Mouse (Mus musculus) limb, embryonic 13.5 days (tissue): Measurements from ENCODE around the gene Stn1. TPM values are rescaled to one million over a fixed set of nuclear protein-coding genes. Genes with fewer than 3 reads are reported as not detected.

Source experiments
- ATAC-seq: fragments of 200-750 bp; cut with Nextera tagmentation; 2 replicates; pipeline ENCODE4 v1.8.0; 2017; ENCODE audit warnings: low read depth, moderate number of reproducible peaks, moderate TSS enrichment; ENCODE audit not compliant: low FRiP score
- H3K27ac ChIP-seq: fragments of 300-500 bp; sonication (generic); 2 replicates; pipeline ENCODE4 v1.5.1; 2015; ENCODE audit warnings: inconsistent platforms, mild to moderate bottlenecking, moderate library complexity
- H3K27me3 ChIP-seq: fragments of 300-500 bp; sonication (generic); 2 replicates; pipeline ENCODE4 v1.6.1; 2015; ENCODE audit warnings: mild to moderate bottlenecking, inconsistent platforms
- H3K36me3 ChIP-seq: fragments of 300-500 bp; sonication (generic); 2 replicates; pipeline ENCODE4 v1.6.1; 2015; ENCODE audit warnings: inconsistent platforms, mild to moderate bottlenecking, moderate library complexity
- H3K4me1 ChIP-seq: fragments of 300-500 bp; sonication (generic); 2 replicates; pipeline ENCODE4 v1.6.1; 2015; ENCODE audit warnings: inconsistent platforms
- H3K4me2 ChIP-seq: fragments of 300-500 bp; sonication (generic); replicated peaks from 2 replicates; pipeline ENCODE4 v1.6.1; 2015; ENCODE audit warnings: inconsistent platforms, mild to moderate bottlenecking, moderate library complexity
- H3K4me3 ChIP-seq: fragments of 300-500 bp; sonication (generic); 2 replicates; pipeline ENCODE4 v1.5.1; 2015; ENCODE audit warnings: moderate library complexity, mild to moderate bottlenecking, inconsistent platforms
- H3K9ac ChIP-seq: fragments of 300-500 bp; sonication (generic); 2 replicates; pipeline ENCODE4 v1.6.1; 2015; ENCODE audit warnings: mild to moderate bottlenecking, inconsistent platforms
- H3K9me3 ChIP-seq: fragments of 300-500 bp; sonication (generic); 2 replicates; pipeline ENCODE4 v1.6.1; 2016; ENCODE audit warnings: inconsistent platforms
- WGBS: fragments of 180-500 bp; shearing (Covaris S2); methylation state at CpG from one replicate; pipeline ENCODE4 v1.1.7; 2015; 5-methylcytosine and 5-hydroxymethylcytosine counted together
- polyA plus RNA-seq: library from polyadenylated mRNA; unstranded; fragments of >200 nt; fragmentation: Nextera tagmentation; extraction: Ambion mirVana; gene quantifications from 2 replicates; pipeline ENCODE4 v1.2.1, GENCODE M21; 2015

The Stn1 gene
- polyA plus RNA-seq, 1 experiment from 2014 or later = 55.5 TPM

- no peak overlapping the region for H3K27ac ChIP-seq
- no peak for ATAC-seq
- WGBS = 76% methylated on average over 15 of the region's 15 CpGs
- no peak overlapping the region for H3K9ac ChIP-seq
- H3K4me2 ChIP-seq = no peak overlapping the region
- H3K36me3 ChIP-seq = peaks cover 3% of the 10 kb centered on the region; the same call in 1 of the 2 replicates
- no peaks in the 10 kb centered on the region for H3K27me3 ChIP-seq
- H3K4me1 ChIP-seq = peaks cover 57% of the 10 kb centered on the region
- no peak overlapping the region for H3K4me3 ChIP-seq
- no peaks in the 10 kb centered on the region for H3K9me3 ChIP-seq
Measured at GRCm38 (mm10) chr19:47455001-47455755, 82.1 kb downstream of the Stn1 start.

- H3K4me1 ChIP-seq = peaks cover 55% of the 10 kb centered on the region
- no peak overlapping the region; the same call in 1 of the 2 replicates for H3K9ac ChIP-seq
- no peak overlapping the region for H3K4me2 ChIP-seq
- H3K4me3 ChIP-seq = no peak overlapping the region
- 68% methylated on average over 11 of the region's 11 CpGs for WGBS
- no peaks in the 10 kb centered on the region for H3K27me3 ChIP-seq
- peaks cover 3% of the 10 kb centered on the region; the same call in 1 of the 2 replicates for H3K36me3 ChIP-seq
- ATAC-seq = no peak
- no peak overlapping the region for H3K27ac ChIP-seq
- no peaks in the 10 kb centered on the region for H3K9me3 ChIP-seq
Measured at GRCm38 (mm10) chr19:47454167-47455000, 82.9 kb downstream of the Stn1 start.

GRCm38 (mm10) chr19:47453352-47453751 is 84.0 kb downstream of the Stn1 start:
- peaks cover 3% of the 10 kb centered on the region; the same call in 1 of the 2 replicates for H3K36me3 ChIP-seq
- 76% methylated on average over 7 of the region's 7 CpGs for WGBS
- no peaks in the 10 kb centered on the region for H3K27me3 ChIP-seq
- no peak overlapping the region for H3K9ac ChIP-seq
- H3K4me2 ChIP-seq = no peak overlapping the region
- peaks cover 53% of the 10 kb centered on the region for H3K4me1 ChIP-seq
- no peak overlapping the region for H3K4me3 ChIP-seq
- no peak overlapping the region for H3K27ac ChIP-seq
- no peak for ATAC-seq
- no peaks in the 10 kb centered on the region for H3K9me3 ChIP-seq

- H3K36me3 ChIP-seq = peaks cover 3% of the 10 kb centered on the region; the same call in 1 of the 2 replicates
- no peak overlapping the region for H3K27ac ChIP-seq
- 90% methylated on average over 10 of the region's 10 CpGs for whole genome bisulfite sequencing
- no peak overlapping the region for H3K4me3 ChIP-seq
- H3K9ac ChIP-seq = no peak overlapping the region
- peaks cover 53% of the 10 kb centered on the region for H3K4me1 ChIP-seq
- ATAC-seq = no peak
- H3K4me2 ChIP-seq = no peak overlapping the region
- no peaks in the 10 kb centered on the region for H3K9me3 ChIP-seq
- no peaks in the 10 kb centered on the region for H3K27me3 ChIP-seq
Measured at GRCm38 (mm10) chr19:47452682-47453081, 84.6 kb downstream of the Stn1 start.

GRCm38 (mm10) chr19:47452211-47452610 is 85.1 kb downstream of the Stn1 start:
- no peak for ATAC-seq
- H3K27me3 ChIP-seq = no peaks in the 10 kb centered on the region
- H3K4me1 ChIP-seq = peaks cover 55% of the 10 kb centered on the region
- 81% methylated on average over 7 of the region's 7 CpGs for WGBS
- H3K36me3 ChIP-seq = peaks cover 3% of the 10 kb centered on the region; the same call in 1 of the 2 replicates
- no peaks in the 10 kb centered on the region for H3K9me3 ChIP-seq
- no peak overlapping the region for H3K27ac ChIP-seq
- H3K4me3 ChIP-seq = no peak overlapping the region
- no peak overlapping the region for H3K4me2 ChIP-seq
- no peak overlapping the region for H3K9ac ChIP-seq

GRCm38 (mm10) chr19:47451476-47452113 is 85.7 kb downstream of the Stn1 start:
- H3K4me2 ChIP-seq = no peak overlapping the region
- H3K27me3 ChIP-seq = no peaks in the 10 kb centered on the region
- H3K4me3 ChIP-seq = no peak overlapping the region
- peaks cover 61% of the 10 kb centered on the region for H3K4me1 ChIP-seq
- no peaks in the 10 kb centered on the region for H3K9me3 ChIP-seq
- 77% methylated on average over 10 of the region's 10 CpGs for WGBS
- no peak for ATAC-seq
- no peak overlapping the region for H3K27ac ChIP-seq
- no peak overlapping the region for H3K9ac ChIP-seq
- peaks cover 3% of the 10 kb centered on the region; the same call in 1 of the 2 replicates for H3K36me3 ChIP-seq

Other genes with a start within 250 kb of the Stn1 start
- gene Sh3pxd2a, start 73.1 kb downstream of the Stn1 start, polyA plus RNA-seq = 8.9 and 10.1 TPM in 2 replicates
- 9.2 and 10.6 TPM in 2 replicates for gene Slk, start 42.2 kb upstream of the Stn1 start, polyA plus RNA-seq
- gene Col17a1, start 154.6 kb upstream of the Stn1 start, polyA plus RNA-seq = 10.2 and 12.4 TPM in 2 replicates
- 282 and 301 TPM in 2 replicates for gene Sfr1, start 194.2 kb upstream of the Stn1 start, polyA plus RNA-seq